Mouse (Mus musculus) lung, adult 2 months (tissue): ENCODE data around the gene Mob3b.

Source experiments
- CTCF ChIP-seq: fragments of 200-500 bp; IDR thresholded peaks from 2 replicates; pipeline ENCODE4 v1.5.1; 2011; ENCODE audit warnings: mild to moderate bottlenecking, low read length, control low read depth; ENCODE audit not compliant: insufficient read depth
- POLR2A ChIP-seq: fragments of 200-500 bp; IDR thresholded peaks from 2 replicates; pipeline ENCODE4 v1.6.1; 2011; ENCODE audit warnings: low read depth, mild to moderate bottlenecking, control low read depth, low read length, borderline replicate concordance; ENCODE audit errors: extremely low read depth

DNA sequence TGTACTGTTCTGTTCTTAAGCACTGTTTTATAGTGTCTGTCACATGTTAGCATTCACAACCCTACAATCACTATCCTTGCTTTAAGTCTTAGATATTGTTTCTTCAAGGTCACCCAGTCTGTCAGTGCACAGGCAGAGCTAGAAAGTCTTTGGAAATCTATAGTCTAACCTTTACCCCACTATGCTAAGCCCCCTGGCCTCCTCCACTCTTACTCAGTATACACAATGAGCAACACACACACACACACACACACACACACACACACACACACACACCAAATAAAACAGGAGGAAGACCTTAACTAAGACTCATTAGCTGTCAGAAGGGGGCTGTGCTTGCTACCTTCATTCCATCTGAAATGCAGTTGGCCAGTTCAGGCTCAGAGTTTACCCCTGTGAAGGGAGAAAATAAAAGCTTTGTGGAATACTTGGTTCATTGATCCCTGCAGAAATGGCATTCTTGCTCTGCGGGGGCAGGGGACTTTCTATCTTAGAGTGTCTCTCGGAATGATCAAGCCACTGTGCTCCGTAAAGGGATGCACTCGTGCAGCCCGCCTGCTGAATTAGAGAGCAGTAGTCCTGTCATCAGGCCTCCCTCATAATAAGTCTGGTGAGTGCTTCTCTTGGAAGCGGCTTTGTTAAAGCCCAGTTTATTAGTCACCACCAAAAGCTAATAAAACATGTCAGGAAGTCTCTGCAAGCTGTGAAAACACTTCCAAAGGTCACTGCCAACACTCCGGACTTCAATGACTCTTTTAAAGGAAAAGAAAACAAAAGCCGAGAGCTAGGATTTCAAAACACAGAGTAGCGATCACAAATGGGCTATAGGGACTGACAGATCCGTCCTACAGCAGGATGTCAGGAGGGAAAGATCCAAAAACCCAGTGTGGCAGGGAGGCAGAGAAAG, 144.6 kb downstream of the Mob3b start:
- TF ChIP-seq CTCF (no peak), POLR2A (no peak)
